Mouse (Mus musculus): ENCODE data around the gene Ppp2r5a.

DNA sequence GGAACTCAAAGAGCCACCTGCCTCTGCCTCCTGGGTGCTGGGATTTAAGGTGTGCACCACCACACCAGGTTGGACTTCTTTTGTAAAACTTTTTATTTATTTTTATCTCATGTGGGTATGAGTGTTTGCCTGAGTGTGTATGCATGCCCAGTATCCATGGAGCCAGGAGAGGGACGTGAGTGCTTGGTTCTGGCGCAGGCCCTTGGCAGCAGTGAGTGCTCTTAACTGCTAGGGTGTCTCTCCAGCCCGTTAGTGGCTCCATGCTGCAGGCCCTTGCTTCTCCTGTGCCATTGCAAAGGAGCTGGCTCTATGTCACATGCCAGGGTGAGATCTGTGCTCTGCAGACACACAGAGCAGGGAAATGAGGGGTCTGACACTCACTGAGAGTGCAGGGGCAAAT, 99.3 kb downstream of the Ppp2r5a start:
- no peak for TF ChIP-seq CTCF (IDR thresholded peaks at IDR 0.05; ENCODE audit: borderline replicate concordance, extremely low read depth, insufficient read depth, insufficient read length)
- TF ChIP-seq POLR2A (IDR thresholded peaks at IDR 0.05; ENCODE audit: borderline replicate concordance, extremely low read depth, insufficient read depth, insufficient read length, poor library complexity, severe bottlenecking), result no peak

Measured in brain, embryonic 14.5 days (tissue).